Mouse (Mus musculus) MEL (cell line): Measurements from ENCODE around the gene Rnf186.

Experiments
- CHD1 ChIP-seq: IDR thresholded peaks from 2 replicates; pipeline ENCODE4 v1.6.1; 2012; ENCODE audit warnings: low read depth, mild to moderate bottlenecking, inconsistent platforms, low read length, improper control_type of control experiment
- CTCF ChIP-seq, 3 experiments: IDR thresholded peaks in 2 of 3; conservative IDR thresholded peaks in 1 of 3; 2 replicates each; pipeline ENCODE4 v1.5.1; 2011 to 2012; ENCODE audit warnings: low read length in 3 of 3, low read depth in 2 of 3, mild to moderate bottlenecking in 2 of 3, improper control_type of control experiment in 1 of 3, inconsistent platforms in 1 of 3, mixed read lengths in 1 of 3, moderate library complexity in 1 of 3; ENCODE audit not compliant: control insufficient read depth in 1 of 3, insufficient read depth in 1 of 3, poor library complexity in 1 of 3, severe bottlenecking in 1 of 3
- HCFC1 ChIP-seq: IDR thresholded peaks from 2 replicates; pipeline ENCODE4 v1.6.1; 2012; ENCODE audit warnings: low read depth, mild to moderate bottlenecking, inconsistent platforms, low read length, improper control_type of control experiment, moderate library complexity
- MAX ChIP-seq: IDR thresholded peaks from 2 replicates; pipeline ENCODE4 v1.6.1; 2011; ENCODE audit warnings: low read length, improper control_type of control experiment
- POLR2A ChIP-seq, 2 experiments: IDR thresholded peaks; 2 replicates each; pipeline ENCODE4 v1.6.1; 2011 to 2012; ENCODE audit warnings: low read length in 2 of 2, mild to moderate bottlenecking in 2 of 2, control low read depth in 1 of 2, improper control_type of control experiment in 1 of 2, low read depth in 1 of 2, moderate library complexity in 1 of 2; ENCODE audit not compliant: control insufficient read depth in 1 of 2, insufficient read depth in 1 of 2, poor library complexity in 1 of 2
- TAL1 ChIP-seq: IDR thresholded peaks from 2 replicates; pipeline ENCODE4 v1.6.1; 2012; ENCODE audit warnings: mild to moderate bottlenecking, inconsistent platforms, low read length, moderate library complexity, mixed read lengths
- USF1 ChIP-seq: IDR thresholded peaks from 2 replicates; pipeline ENCODE4 v1.6.1; 2014; ENCODE audit warnings: low read depth, mild to moderate bottlenecking, inconsistent platforms, low read length, improper control_type of control experiment, moderate library complexity
- ZNF384 ChIP-seq: IDR thresholded peaks from 2 replicates; pipeline ENCODE4 v1.6.1; 2012; ENCODE audit warnings: low read depth, mild to moderate bottlenecking, inconsistent platforms, low read length, improper control_type of control experiment

DNA sequence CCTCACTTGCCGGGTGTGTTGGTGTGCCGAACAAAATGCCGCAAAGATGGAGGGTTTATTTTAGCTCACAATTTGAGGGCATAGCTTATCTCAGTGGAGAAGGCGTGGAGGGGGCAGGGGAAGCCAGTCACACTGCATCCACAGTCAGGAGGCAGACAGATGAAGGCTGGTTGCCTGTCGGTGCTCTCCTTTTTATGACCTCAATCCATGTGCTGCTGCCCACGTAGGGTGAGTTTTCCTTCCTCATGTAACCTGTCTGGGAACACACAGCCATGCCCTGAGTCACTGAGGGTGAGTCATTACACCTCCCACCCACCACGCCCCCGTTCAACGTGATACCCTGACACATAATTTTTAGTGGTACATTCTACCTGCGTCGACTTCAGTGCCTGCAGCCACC lies 31.7 kb downstream of the Rnf186 start:
- TF ChIP-seq TAL1 (no peak), USF1 (no peak), CHD1 (no peak), ZNF384 (no peak), CTCF (IDR thresholded peaks at IDR 0.05 in 2 of 3, conservative IDR thresholded peaks at IDR 0.05 in 1 of 3; ENCODE audit: control insufficient read depth in 1 of 3, insufficient read depth in 1 of 3, low read depth in 2 of 3, low read length in 3 of 3, poor library complexity in 1 of 3, severe bottlenecking in 1 of 3) (no peak), POLR2A (IDR thresholded peaks at IDR 0.05; ENCODE audit: control insufficient read depth in 1 of 2, insufficient read depth in 1 of 2, low read depth in 1 of 2, low read length in 2 of 2, poor library complexity in 1 of 2) (no peak), MAX (no peak), HCFC1 (no peak)
